Mouse (Mus musculus): Measurements from ENCODE around the gene Eml4. TPM values are rescaled to one million over a fixed set of nuclear protein-coding genes. Genes with fewer than 3 reads are reported as not detected.
A peak's percentile ranks its signal among the peaks of the same experiment; 100 is the strongest.

Eml4 gene
- polyA plus RNA-seq, 1 experiment from 2014 or later: 40.6 TPM

DNA sequence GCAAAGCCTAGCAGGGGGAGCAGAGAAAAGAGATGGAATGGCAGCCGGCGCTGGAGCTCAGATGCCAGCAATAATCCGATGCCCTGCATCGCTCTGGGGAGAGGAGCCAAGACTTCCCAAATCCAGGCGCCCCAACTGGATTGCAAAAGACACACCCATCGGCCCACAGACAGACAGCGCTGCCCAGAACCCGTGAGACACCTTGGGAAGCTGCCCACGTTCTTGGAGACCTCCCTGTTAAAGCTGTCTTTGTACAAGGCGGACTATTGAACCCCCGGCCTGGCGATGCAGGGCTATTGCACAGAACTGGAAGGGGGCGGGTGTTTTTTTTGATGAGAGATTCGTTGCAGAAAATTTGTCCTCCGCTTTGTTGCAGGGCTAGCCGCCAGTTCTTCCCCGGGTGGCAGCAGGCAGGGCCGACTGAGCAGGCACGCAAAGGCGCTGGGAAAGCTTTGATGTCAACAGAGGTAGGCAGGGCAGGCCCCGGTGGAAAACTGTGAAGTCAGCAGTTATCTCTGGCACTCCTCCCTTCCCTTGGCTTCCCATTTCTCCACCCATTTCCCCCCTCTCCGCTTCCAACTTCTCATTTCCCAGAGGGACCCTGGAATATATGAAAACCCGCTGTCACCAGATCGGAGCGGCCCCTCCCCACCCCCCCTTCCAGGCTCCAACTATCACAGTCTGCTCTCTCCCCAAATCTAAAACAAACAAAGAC lies 28.0 kb upstream of the Eml4 start:
- WGBS: 20% methylated on average over 25 of the region's 25 CpGs
- Histone ChIP-seq H3K36me3 (replicated peaks) (no peaks in the 10 kb centered on the region), H3K4me3 (peak overlapping the region; percentile 40), H3K27me3 (ENCODE audit: poor library complexity, severe bottlenecking) (peaks cover 14% of the 10 kb centered on the region), H3K4me1 (peaks cover 22% of the 10 kb centered on the region), H3K27ac (peak overlapping the region; percentile 60), H3K9me3 (peaks cover 11% of the 10 kb centered on the region; the same call in 1 of the 2 replicates)
- peak; percentile 37 for DNase-seq (ENCODE audit: extremely low spot score, low spot score)

DNA sequence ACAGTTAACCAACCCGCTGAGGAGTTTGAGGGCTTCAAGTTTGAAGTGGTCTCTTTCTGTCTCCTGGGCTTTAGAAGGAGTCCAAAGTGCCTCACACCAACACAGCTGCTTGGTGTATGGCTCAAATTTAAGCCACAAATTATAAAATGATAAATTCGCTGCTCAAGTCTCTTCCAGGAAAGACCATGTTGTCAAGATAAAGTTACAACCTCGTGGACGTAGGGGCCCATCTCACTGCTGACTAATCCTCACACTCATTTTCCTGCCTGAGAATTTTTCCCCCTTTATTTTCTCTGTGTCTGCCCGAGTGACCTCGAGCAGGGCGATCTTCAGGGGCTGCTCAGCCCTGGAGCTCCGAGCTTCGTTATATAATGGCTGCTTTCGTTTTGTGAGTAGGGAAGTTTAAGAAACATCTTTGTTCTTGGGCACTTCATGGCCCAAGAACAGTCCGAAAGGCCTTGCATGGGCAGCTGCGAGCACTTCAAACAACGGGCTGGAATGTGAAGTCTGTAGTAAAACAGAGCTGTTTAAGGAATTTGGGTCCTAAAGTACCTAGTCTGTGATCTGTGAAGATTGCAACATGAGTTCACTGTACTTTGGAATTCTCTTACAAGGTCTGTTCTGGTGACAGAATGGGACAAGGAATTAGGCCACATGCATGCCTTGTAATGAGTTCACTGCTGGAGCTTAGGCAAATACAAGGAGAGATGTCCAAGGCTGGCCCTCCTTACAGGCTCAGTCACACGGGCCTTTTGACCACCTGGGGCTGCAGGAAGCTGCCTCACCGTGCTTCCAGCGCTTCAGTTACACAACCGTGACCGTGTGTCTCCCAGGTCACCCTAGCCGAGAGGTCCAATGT lies 27.1 kb upstream of the Eml4 start:
- peaks cover 14% of the 10 kb centered on the region for H3K27me3 ChIP-seq (ENCODE audit: poor library complexity, severe bottlenecking)
- H3K36me3 ChIP-seq (replicated peaks): no peaks in the 10 kb centered on the region
- peaks cover 22% of the 10 kb centered on the region for H3K4me1 ChIP-seq
- no peak overlapping the region for H3K4me3 ChIP-seq
- WGBS: 61% methylated on average over 19 of the region's 19 CpGs
- DNase-seq (ENCODE audit: extremely low spot score, low spot score): no peak
- peaks cover 11% of the 10 kb centered on the region; the same call in 1 of the 2 replicates for H3K9me3 ChIP-seq
- H3K27ac ChIP-seq: peak overlapping the region; percentile 60; the same call in 1 of the 2 replicates

DNA sequence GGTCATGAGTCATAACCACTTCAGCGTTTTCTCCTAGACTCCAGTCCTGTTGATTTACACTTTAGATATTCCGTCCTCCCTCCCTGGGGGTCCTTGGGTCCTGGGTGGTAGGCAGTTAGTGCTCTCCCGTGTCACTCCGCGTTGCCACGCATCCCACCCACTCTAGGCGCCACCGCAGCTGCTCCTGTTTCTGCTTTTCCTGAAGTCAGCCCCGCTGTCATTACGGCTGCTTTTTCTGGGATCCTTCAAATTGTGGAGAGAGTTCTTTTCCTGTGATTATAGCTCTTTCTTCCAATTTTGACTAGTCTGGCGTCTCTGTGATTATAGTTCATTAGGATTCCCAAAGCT lies 26.5 kb upstream of the Eml4 start:
- Histone ChIP-seq H3K9me3 (peaks cover 5% of the 10 kb centered on the region; the same call in 1 of the 2 replicates), H3K27ac (no peak overlapping the region), H3K4me1 (peaks cover 24% of the 10 kb centered on the region), H3K27me3 (ENCODE audit: poor library complexity, severe bottlenecking) (peaks cover 14% of the 10 kb centered on the region), H3K4me3 (no peak overlapping the region), H3K36me3 (replicated peaks) (no peaks in the 10 kb centered on the region)
- no peak for DNase-seq (ENCODE audit: extremely low spot score, low spot score)
- 90% methylated on average over 11 of the region's 11 CpGs for WGBS

DNA sequence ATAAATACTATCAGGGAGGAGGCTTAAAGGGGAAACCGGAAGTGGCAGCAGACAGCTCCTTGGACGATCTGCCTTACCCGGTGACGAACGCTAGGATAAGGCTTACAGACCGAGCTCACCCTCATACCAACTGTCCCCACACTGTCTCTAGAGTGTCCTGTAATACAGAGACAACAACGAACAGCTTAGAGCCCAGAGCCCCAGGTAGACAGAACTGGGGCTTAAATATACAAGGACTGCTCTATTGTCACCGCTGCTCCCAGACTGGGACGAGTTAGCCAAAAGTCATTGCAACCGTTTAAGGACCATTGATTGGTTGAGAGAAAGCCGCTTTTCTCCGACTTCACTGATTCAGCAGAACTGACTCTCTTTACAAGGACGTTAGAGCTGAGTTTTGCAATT lies 15.5 kb upstream of the Eml4 start:
- WGBS: 52% methylated on average over 13 of the region's 13 CpGs
- Histone ChIP-seq H3K9me3 (no peaks in the 10 kb centered on the region), H3K27me3 (ENCODE audit: poor library complexity, severe bottlenecking) (no peaks in the 10 kb centered on the region), H3K27ac (no peak overlapping the region), H3K4me1 (no peaks in the 10 kb centered on the region; the same call in 1 of the 2 replicates), H3K36me3 (replicated peaks) (no peaks in the 10 kb centered on the region), H3K4me3 (peak overlapping the region; percentile 22; the same call in 1 of the 2 replicates)
- no peak for DNase-seq (ENCODE audit: extremely low spot score, low spot score)

DNA sequence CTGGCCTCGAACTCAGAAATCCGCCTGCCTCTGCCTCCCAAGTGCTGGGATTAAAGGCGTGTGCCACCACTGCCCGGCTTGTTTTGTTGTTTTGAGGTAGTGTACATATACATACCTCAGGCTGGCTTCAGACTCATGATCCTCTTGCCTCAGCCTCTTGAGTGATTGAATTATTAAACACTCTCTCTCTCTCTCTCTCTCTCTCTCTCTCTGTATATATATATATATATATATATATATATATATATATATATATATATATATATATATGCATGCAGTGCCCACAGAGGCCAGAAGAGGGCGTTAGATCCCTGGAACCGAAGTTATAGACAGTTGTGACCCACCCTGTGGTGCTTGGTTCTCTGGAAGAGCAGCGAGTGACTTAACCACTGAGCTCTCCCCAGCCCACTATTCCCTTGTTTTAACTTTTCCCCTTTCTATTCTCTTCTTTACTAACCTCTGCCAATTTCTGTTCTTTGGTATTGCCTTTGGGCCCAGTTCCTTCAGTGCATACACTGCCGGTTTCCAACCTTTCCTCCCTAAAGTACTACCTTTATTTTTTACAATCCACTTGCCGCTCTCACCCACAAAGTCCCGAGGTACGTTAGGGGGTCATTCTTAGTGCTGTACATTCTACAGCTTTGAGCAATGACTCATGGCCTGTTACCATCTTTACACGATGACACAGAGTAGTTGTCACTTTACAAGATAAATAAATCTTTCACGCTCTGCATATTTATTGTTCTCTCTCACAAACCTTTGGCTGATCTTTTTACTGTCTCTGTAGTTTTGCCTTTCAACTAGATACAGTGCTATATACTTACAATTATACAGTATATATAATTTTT lies 13.5 kb upstream of the Eml4 start:
- H3K4me1 ChIP-seq: peaks cover 8% of the 10 kb centered on the region; the same call in 1 of the 2 replicates
- H3K27me3 ChIP-seq (ENCODE audit: poor library complexity, severe bottlenecking): no peaks in the 10 kb centered on the region
- 84% methylated on average over 13 of the region's 13 CpGs for WGBS
- no peak overlapping the region for H3K4me3 ChIP-seq
- H3K9me3 ChIP-seq: no peaks in the 10 kb centered on the region
- DNase-seq (ENCODE audit: extremely low spot score, low spot score): no peak
- H3K36me3 ChIP-seq (replicated peaks): no peaks in the 10 kb centered on the region
- no peak overlapping the region for H3K27ac ChIP-seq

DNA sequence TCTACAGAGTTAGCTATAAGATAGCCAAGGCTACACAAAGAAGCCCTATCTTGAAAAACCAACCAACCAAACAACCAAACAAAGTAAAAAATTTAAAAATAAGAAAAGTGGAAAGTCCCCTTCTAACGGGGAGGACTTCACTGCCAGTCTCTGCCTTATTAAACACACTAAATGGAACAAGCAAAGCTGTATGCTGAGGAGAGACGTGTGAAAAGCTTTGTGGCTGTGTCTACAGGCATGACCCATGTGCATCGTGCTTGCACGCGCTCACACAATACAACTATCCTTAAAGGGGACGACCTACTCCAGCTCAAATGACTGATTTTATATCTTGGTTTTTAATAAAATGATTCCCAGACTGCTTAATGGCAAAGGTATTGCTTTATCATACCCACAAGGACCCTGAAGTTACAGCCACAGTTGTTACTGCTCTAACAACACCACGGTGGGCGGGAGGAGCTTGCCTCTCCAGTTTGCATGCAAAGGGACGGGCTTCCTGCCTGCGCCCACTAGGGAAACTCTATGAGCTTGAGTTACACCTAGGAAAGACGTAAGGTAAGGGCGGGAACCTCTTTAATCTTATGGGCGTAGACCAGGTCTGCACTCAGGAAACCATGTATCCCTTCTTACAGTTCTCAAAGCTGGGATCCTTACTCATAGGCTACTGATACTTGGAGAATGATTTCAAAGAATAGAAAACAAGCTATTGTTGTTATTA lies 11.2 kb upstream of the Eml4 start:
- WGBS: 82% methylated on average over 13 of the region's 13 CpGs

DNA sequence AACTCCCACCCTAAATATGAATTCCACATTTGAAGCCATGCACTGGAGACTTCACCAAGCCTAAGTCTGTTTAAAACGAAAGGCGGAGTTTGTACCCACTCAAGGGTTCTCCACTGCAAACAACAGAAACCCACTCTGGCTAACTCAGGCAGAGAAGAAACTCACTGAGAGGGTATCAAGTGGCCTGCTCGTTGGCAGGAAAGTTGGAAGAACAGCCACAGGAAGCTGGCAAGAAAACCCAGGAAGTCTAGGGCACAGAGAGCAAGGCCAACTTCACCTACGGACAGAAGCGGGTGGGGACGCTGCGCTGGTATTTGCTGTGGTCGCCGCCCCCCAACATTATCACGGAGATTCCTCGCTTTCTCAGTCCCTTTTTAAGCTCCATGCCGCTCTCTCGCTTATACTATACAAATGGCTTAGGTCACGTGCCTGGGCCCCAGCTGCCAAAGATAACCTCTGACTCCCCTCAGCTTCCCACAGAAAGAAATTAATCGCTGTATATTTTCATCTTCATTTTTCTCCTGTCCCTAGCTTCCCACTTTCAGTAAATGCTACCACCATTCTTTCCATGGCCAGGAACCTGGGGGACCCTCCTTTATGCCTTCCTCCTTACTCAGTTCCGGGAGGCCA lies 9.7 kb upstream of the Eml4 start:
- H3K4me3 ChIP-seq: no peak overlapping the region
- WGBS: 73% methylated on average over 16 of the region's 16 CpGs
- no peak overlapping the region for H3K27ac ChIP-seq
- no peaks in the 10 kb centered on the region for H3K36me3 ChIP-seq (replicated peaks)
- peaks cover 8% of the 10 kb centered on the region; the same call in 1 of the 2 replicates for H3K4me1 ChIP-seq
- peaks cover 5% of the 10 kb centered on the region; the same call in 1 of the 2 replicates for H3K9me3 ChIP-seq
- H3K27me3 ChIP-seq (ENCODE audit: poor library complexity, severe bottlenecking): no peaks in the 10 kb centered on the region
- no peak for DNase-seq (ENCODE audit: extremely low spot score, low spot score)

More for the DNA sequence above, 11.2 kb upstream of the Eml4 start:
- H3K4me3 ChIP-seq: no peak overlapping the region
- no peak overlapping the region for H3K27ac ChIP-seq
- no peaks in the 10 kb centered on the region for H3K9me3 ChIP-seq
- no peaks in the 10 kb centered on the region for H3K36me3 ChIP-seq (replicated peaks)
- H3K27me3 ChIP-seq (ENCODE audit: poor library complexity, severe bottlenecking): no peaks in the 10 kb centered on the region
- H3K4me1 ChIP-seq: peaks cover 8% of the 10 kb centered on the region; the same call in 1 of the 2 replicates
- DNase-seq (ENCODE audit: extremely low spot score, low spot score): no peak

DNA sequence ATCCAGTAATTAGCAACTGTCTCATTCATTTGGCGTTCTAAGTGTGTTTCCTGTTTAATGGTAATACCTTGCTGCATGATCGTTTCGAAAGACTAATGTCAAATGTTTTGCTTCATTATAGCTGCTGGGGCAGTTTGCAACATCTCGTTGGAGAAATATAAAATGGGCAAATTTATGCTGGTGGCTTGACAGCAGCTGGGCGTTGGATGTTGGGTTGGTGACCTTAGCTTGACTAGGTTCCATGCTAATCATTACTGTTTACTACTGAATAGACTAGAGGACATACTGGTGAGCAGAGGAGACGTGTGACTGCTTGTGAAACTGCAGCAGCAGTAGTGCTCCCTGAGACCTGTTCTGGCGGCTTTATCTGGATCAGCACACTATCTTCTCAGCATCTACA lies 6.5 kb upstream of the Eml4 start:
- no peaks in the 10 kb centered on the region for H3K36me3 ChIP-seq (replicated peaks)
- WGBS: 86% methylated on average over 7 of the region's 7 CpGs
- no peaks in the 10 kb centered on the region for H3K27me3 ChIP-seq (ENCODE audit: poor library complexity, severe bottlenecking)
- H3K9me3 ChIP-seq: peaks cover 5% of the 10 kb centered on the region; the same call in 1 of the 2 replicates
- no peak overlapping the region for H3K4me3 ChIP-seq
- H3K27ac ChIP-seq: no peak overlapping the region
- DNase-seq (ENCODE audit: extremely low spot score, low spot score): no peak
- peaks cover 8% of the 10 kb centered on the region; the same call in 1 of the 2 replicates for H3K4me1 ChIP-seq

DNA sequence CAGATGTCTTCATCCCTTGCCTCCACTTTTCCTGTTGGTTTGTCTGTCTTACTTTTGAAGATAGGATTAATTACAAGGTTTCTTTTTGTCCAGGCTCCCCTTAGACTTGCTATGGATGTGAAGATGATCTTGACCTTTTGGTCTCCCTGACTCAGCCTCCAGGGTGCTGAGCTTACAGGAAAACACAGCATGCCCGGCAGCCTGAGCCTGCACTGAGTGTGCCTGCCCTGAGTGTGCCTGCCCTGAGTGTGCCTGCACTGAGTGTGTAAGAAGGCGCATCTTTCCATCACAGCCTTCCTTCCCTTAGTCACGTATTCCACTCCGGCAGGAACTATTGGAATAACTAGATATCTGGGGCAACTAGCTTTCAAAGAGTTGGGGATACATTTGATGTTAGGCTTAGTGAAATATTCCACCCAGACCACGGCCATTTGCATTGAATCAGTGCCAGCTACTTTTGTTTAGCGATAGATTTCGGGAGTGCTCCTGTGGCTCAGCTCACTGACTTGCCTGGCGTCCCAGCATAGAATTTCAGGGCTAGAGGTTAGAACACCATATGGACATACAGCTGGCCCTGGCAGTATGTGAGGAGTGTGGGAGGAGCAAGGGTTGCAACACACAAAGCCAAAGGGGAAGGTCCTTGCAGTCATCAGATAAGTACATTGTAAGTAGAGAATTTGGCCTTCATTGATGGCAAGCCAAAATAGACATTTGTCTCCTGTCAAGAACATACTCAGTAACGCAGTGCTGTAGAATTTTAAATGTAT lies 2.5 kb upstream of the Eml4 start:
- WGBS: 91% methylated on average over 9 of the region's 9 CpGs
- DNase-seq (ENCODE audit: extremely low spot score, low spot score): no peak
- Histone ChIP-seq H3K4me3 (no peak overlapping the region), H3K4me1 (peaks cover 22% of the 10 kb centered on the region), H3K27me3 (ENCODE audit: poor library complexity, severe bottlenecking) (no peaks in the 10 kb centered on the region), H3K27ac (no peak overlapping the region), H3K36me3 (replicated peaks) (no peaks in the 10 kb centered on the region), H3K9me3 (peaks cover 5% of the 10 kb centered on the region; the same call in 1 of the 2 replicates)

DNA sequence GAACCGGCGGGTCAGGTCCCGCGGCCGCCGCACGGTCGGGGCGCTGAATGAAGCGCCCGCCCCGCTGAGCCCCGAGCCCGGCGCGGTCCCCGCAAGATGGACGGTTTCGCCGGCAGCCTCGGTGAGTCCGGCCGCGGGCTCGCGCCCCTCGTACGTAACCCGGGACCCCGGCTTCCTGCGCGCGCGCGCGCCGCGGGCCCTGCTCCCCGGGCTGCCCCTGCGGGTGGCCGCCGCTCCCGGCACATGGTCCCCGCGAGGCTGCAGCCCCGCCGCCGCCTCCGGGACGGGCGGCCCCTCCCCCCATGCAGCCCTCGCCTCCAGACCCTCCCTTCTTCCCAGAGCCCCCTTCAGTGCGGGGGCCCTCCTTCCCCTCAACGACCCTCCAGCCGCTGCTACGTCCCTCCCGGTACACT lies 394 bp downstream of the Eml4 start:
- Histone ChIP-seq H3K27ac (peak overlapping the region; percentile 97), H3K4me1 (peaks cover 31% of the 10 kb centered on the region), H3K4me3 (peak overlapping the region; percentile 95), H3K36me3 (replicated peaks) (no peaks in the 10 kb centered on the region), H3K27me3 (ENCODE audit: poor library complexity, severe bottlenecking) (no peaks in the 10 kb centered on the region), H3K9me3 (no peaks in the 10 kb centered on the region)
- WGBS: 0% methylated on average over 49 of the region's 57 CpGs
- no peak for DNase-seq (ENCODE audit: extremely low spot score, low spot score)
